Mouse (Mus musculus): ENCODE measurements at regions not wholly inside any gene's neighbourhood (a gene's known extent, or its start where the extent isn't known, plus 50 kb on each side); places are given as distances from the start of the nearest gene placed in this dataset.

- DNase-seq (ENCODE audit: low spot score in 2 of 2): no peak
Measured at GRCm38 (mm10) chr17:47226391-47226790, 142.3 kb upstream of the Mrps10 start.

GRCm38 (mm10) chr17:47225306-47226269 lies 143.1 kb upstream of the Mrps10 start:
- no peak for DNase-seq (ENCODE audit: low spot score in 2 of 2)

GRCm38 (mm10) chr17:47221068-47221796 lies 147.5 kb upstream of the Mrps10 start:
- no peak for DNase-seq (ENCODE audit: low spot score in 2 of 2)

- DNase-seq (ENCODE audit: low spot score in 2 of 2): no peak
Measured at GRCm38 (mm10) chr17:47219846-47220245, 148.8 kb upstream of the Mrps10 start.

GRCm38 (mm10) chr17:47216490-47216889 lies 152.2 kb upstream of the Mrps10 start:
- no peak for DNase-seq (ENCODE audit: low spot score in 2 of 2)

GRCm38 (mm10) chr17:47215841-47216240 lies 152.8 kb upstream of the Mrps10 start:
- no peak for DNase-seq (ENCODE audit: low spot score in 2 of 2)

GRCm38 (mm10) chr17:47214111-47214510 lies 154.6 kb upstream of the Mrps10 start:
- no peak for DNase-seq (ENCODE audit: low spot score in 2 of 2)

- no peak for DNase-seq (ENCODE audit: low spot score in 2 of 2)
Measured at GRCm38 (mm10) chr17:47210441-47211196, 158.1 kb upstream of the Mrps10 start.

GRCm38 (mm10) chr17:47208886-47209585 lies 159.7 kb upstream of the Mrps10 start:
- DNase-seq (ENCODE audit: low spot score in 2 of 2): peak in 1 of 2 experiments; percentile 17

- no peak for DNase-seq (ENCODE audit: low spot score in 2 of 2)
Measured at GRCm38 (mm10) chr17:47207471-47207870, 161.2 kb upstream of the Mrps10 start.

- no peak for DNase-seq (ENCODE audit: low spot score in 2 of 2)
Measured at GRCm38 (mm10) chr17:47204470-47205162, 164.1 kb upstream of the Mrps10 start.

GRCm38 (mm10) chr17:47199206-47199605 lies 169.5 kb upstream of the Mrps10 start:
- no peak for DNase-seq (ENCODE audit: low spot score in 2 of 2)

GRCm38 (mm10) chr17:47197957-47198356 lies 170.7 kb upstream of the Mrps10 start:
- no peak for DNase-seq (ENCODE audit: low spot score in 2 of 2)

GRCm38 (mm10) chr17:47196992-47197391 lies 171.7 kb upstream of the Mrps10 start:
- DNase-seq (ENCODE audit: low spot score in 2 of 2): no peak

GRCm38 (mm10) chr17:47195981-47196380 lies 172.7 kb upstream of the Mrps10 start:
- no peak for DNase-seq (ENCODE audit: low spot score in 2 of 2)

GRCm38 (mm10) chr17:47194463-47195012 lies 174.1 kb upstream of the Mrps10 start:
- DNase-seq (ENCODE audit: low spot score in 2 of 2): no peak

- no peak for DNase-seq (ENCODE audit: low spot score in 2 of 2)
Measured at GRCm38 (mm10) chr17:47191416-47191815, 177.3 kb upstream of the Mrps10 start.

- DNase-seq (ENCODE audit: low spot score in 2 of 2): no peak
Measured at GRCm38 (mm10) chr17:47189770-47190169, 178.9 kb upstream of the Mrps10 start.

GRCm38 (mm10) chr17:47184148-47184547 lies 173.8 kb upstream of the Ubr2 start:
- DNase-seq (ENCODE audit: low spot score in 2 of 2): no peak

- DNase-seq (ENCODE audit: low spot score in 2 of 2): no peak
Measured at GRCm38 (mm10) chr17:47182118-47182517, 171.8 kb upstream of the Ubr2 start.
